Mouse (Mus musculus): ENCODE results near the gene Ckm. TPM values are rescaled to one million over a fixed set of nuclear protein-coding genes. Genes with fewer than 3 reads are reported as not detected.

Gene Ckm
- total and polyA plus RNA-seq, 3 experiments = 0.08 to 0.47 TPM; not detected in 1

DNA sequence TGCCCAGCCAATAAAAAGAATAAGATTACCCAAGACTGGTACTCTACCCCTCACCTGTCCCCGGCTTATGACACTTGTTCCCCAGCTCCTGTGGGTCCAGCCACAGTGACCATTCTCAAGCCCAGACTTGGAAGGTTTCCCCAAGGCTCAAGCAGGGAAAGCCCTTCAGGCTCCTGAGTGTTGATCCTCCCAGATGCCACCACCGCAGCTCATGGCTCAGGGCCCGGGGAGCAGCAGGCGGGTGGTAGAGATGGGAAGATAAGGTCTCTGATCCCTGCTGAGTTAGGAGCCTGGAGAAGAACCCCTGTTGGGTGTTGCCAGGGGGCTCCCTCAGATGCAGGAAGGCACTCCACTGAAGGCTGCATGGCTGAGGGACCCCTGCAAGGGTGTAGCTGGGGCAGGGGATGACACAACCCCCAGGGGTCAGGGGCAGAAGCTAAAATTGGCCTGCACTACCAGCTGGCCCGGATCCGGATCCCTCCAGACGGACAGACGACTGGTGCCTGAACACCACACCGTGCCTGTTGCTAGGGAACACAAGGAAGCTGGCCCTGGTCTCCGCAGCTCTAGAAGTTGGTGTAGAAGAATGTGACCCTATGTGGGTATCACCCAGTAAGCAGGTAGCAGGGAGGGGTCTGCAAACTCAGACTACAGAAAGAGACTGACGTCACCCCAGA is 51.4 kb downstream of the Ckm start:
- dilution Hi-C loops (cut with MboI; ENCODE audit: extremely low pct_ligation_motif_present, extremely low pct_unique_long_range_greater_than_20kb, low sequenced_read_pairs) = no loop called here

DNA sequence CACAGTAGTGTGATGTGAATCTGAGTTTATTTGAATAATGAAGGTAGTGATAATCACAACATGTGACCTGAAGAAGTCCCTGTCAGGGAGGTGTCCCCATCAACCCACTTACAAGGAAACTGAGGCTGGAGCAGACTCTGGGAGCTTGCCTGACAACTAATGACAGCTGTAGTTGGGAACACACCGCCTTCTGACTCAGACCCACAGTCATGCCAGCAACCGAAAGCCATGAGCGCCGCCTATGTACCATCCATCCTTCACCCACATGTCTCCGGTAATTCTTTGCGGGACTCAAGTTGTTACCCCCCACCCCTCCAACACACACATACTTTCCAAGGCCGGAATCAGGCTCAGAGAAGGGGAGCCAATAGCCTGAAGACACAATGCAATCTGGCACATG is 52.1 kb downstream of the Ckm start:
- no peak overlapping the region for H3K9ac ChIP-seq (ENCODE audit: insufficient read depth, low read depth)
- H3K4me3 ChIP-seq (replicated peaks in 1 of 3; ENCODE audit: low read depth in 2 of 3, low read length in 2 of 3, poor library complexity in 1 of 3) = no peak overlapping the region
- peaks cover 4% of the 10 kb centered on the region; the same call in 1 of the 2 replicates for H3K79me2 ChIP-seq (replicated peaks; ENCODE audit: control insufficient read depth, extremely low read depth, insufficient read depth, poor library complexity, severe bottlenecking)
- peaks cover 3 to 22% of the 10 kb centered on the region in 2 experiments; a peak in 3 of 4 replicates for H3K4me1 ChIP-seq (ENCODE audit: control insufficient read depth in 1 of 2, insufficient read depth in 2 of 2)
- H3K9me3 ChIP-seq (replicated peaks; ENCODE audit: low read length) = no peaks in the 10 kb centered on the region
- in situ Hi-C loops (cut with MboI; ENCODE audit: low pct_ligation_motif_present, low pct_unique_long_range_greater_than_20kb, low sequenced_read_pairs) = no loop called here
- H3K27me3 ChIP-seq (replicated peaks) = peaks cover 6% of the 10 kb centered on the region
- dilution Hi-C loops (cut with MboI; ENCODE audit: extremely low pct_ligation_motif_present, extremely low pct_unique_long_range_greater_than_20kb, low sequenced_read_pairs) = no loop called here
- TF ChIP-seq MAZ (IDR thresholded peaks at IDR 0.05; ENCODE audit: low read depth, low read length) (no peak), CHD1 (IDR thresholded peaks at IDR 0.05; ENCODE audit: low read depth, low read length) (no peak), UBTF (IDR thresholded peaks at IDR 0.05; ENCODE audit: low read depth, low read length) (no peak), JUND (conservative IDR thresholded peaks at IDR 0.05; ENCODE audit: low read depth, low read length) (no peak), NRF1 (IDR thresholded peaks at IDR 0.05; ENCODE audit: low read depth, low read length) (no peak), ZNF384 (IDR thresholded peaks at IDR 0.05; ENCODE audit: low read depth, low read length) (no peak), KAT2A (IDR thresholded peaks at IDR 0.05; ENCODE audit: insufficient replicate concordance, low read length) (no peak), MAFK (IDR thresholded peaks at IDR 0.05; ENCODE audit: insufficient replicate concordance, low read length) (no peak), MEF2A (IDR thresholded peaks at IDR 0.05; ENCODE audit: borderline replicate concordance, low read depth, low read length) (no peak), USF2 (conservative IDR thresholded peaks at IDR 0.05; ENCODE audit: low read depth, low read length) (no peak)
- DNase-seq (ENCODE audit: extremely low read depth) = no peak
- H3K4me2 ChIP-seq (ENCODE audit: insufficient read depth, low read depth, poor library complexity, severe bottlenecking) = no peak overlapping the region
- no peak overlapping the region for H3K27ac ChIP-seq (ENCODE audit: insufficient read depth, low read depth)
- peaks cover 0 to 35% of the 10 kb centered on the region in 2 experiments for H3K36me3 ChIP-seq (replicated peaks in 1 of 2; ENCODE audit: control insufficient read depth in 1 of 2, insufficient read depth in 1 of 2, low read length in 1 of 2)

More for the DNA sequence above, 51.4 kb downstream of the Ckm start:
- peaks cover 3 to 22% of the 10 kb centered on the region in 2 experiments; a peak in 3 of 4 replicates for H3K4me1 ChIP-seq (ENCODE audit: control insufficient read depth in 1 of 2, insufficient read depth in 2 of 2)
- in situ Hi-C loops (cut with MboI; ENCODE audit: low pct_ligation_motif_present, low pct_unique_long_range_greater_than_20kb, low sequenced_read_pairs) = no loop called here
- TF ChIP-seq TCF12 (IDR thresholded peaks at IDR 0.05; ENCODE audit: low read depth, low read length) = no peak
- no peak for TF ChIP-seq UBTF (IDR thresholded peaks at IDR 0.05; ENCODE audit: low read depth, low read length)
- TF ChIP-seq ZC3H11A (IDR thresholded peaks at IDR 0.05; ENCODE audit: low read depth, low read length) = no peak
- TF ChIP-seq MEF2A (IDR thresholded peaks at IDR 0.05; ENCODE audit: borderline replicate concordance, low read depth, low read length) = no peak
- no peak for TF ChIP-seq ZMIZ1 (IDR thresholded peaks at IDR 0.05; ENCODE audit: low read depth, low read length)
- peaks cover 0 to 42% of the 10 kb centered on the region in 2 experiments for H3K36me3 ChIP-seq (replicated peaks in 1 of 2; ENCODE audit: control insufficient read depth in 1 of 2, insufficient read depth in 1 of 2, low read length in 1 of 2)
- H3K4me3 ChIP-seq (replicated peaks in 1 of 3; ENCODE audit: low read depth in 2 of 3, low read length in 2 of 3, poor library complexity in 1 of 3) = no peak overlapping the region
- H3K79me2 ChIP-seq (replicated peaks; ENCODE audit: control insufficient read depth, extremely low read depth, insufficient read depth, poor library complexity, severe bottlenecking) = peaks cover 4% of the 10 kb centered on the region; the same call in 1 of the 2 replicates
- DNase-seq (ENCODE audit: extremely low read depth) = no peak
- no peak overlapping the region for H3K27ac ChIP-seq (ENCODE audit: insufficient read depth, low read depth)
- no peaks in the 10 kb centered on the region for H3K9me3 ChIP-seq (replicated peaks; ENCODE audit: low read length)
- peaks cover 6% of the 10 kb centered on the region for H3K27me3 ChIP-seq (replicated peaks)
- no peak overlapping the region for H3K4me2 ChIP-seq (ENCODE audit: insufficient read depth, low read depth, poor library complexity, severe bottlenecking)
- no peak overlapping the region for H3K9ac ChIP-seq (ENCODE audit: insufficient read depth, low read depth)
